Mouse (Mus musculus): ENCODE data around the gene Eaf2. TPM values are rescaled to one million over a fixed set of nuclear protein-coding genes. Genes with fewer than 3 reads are reported as not detected.

Eaf2 gene
- total and polyA plus RNA-seq, 3 experiments, result 3.5 to 7.4 (median 5.0) TPM

DNA sequence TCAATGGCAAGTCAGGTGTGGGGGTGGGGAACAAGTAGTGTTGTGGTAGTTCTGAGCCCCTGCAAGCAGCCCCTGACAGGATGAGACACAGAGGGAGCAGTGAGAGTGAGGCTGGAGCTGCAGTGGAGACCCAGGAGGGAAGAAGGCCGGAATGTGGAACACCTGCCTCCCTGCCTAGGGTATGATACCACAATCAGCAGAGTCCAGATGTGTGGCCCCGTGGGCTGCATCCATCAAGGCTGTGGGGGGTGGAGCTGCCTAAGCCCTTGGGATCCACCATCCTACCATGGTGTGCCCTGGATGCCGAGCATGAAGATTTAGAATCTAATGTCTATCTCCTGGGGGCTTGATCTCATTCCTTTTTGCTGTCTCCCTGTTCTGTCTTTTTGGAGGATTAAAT lies 61.1 kb downstream of the Eaf2 start:
- dilution Hi-C loops (cut with MboI; ENCODE audit: extremely low pct_ligation_motif_present, extremely low pct_unique_long_range_greater_than_20kb, low sequenced_read_pairs) (no loop called here), in situ Hi-C loops (cut with MboI; ENCODE audit: low pct_ligation_motif_present, low pct_unique_long_range_greater_than_20kb, low sequenced_read_pairs) (loop anchor here (5.0 to 10.0 kb wide), 3 partner anchors 86 to 349 kb away; no protein-coding TSS in a partner anchor)
- H3K27ac ChIP-seq (ENCODE audit: insufficient read depth, low read depth), result no peak overlapping the region
- TF ChIP-seq CHD2 (IDR thresholded peaks at IDR 0.05; ENCODE audit: low read length) (no peak), E2F4 (IDR thresholded peaks at IDR 0.05; ENCODE audit: insufficient replicate concordance, low read depth, low read length) (no peak), POLR2A (IDR thresholded peaks at IDR 0.05; ENCODE audit: low read depth, low read length) (no peak), ZNF384 (IDR thresholded peaks at IDR 0.05; ENCODE audit: low read depth, low read length) (no peak), IRF4 (IDR thresholded peaks at IDR 0.05; ENCODE audit: low read depth, low read length) (no peak), ZMIZ1 (IDR thresholded peaks at IDR 0.05; ENCODE audit: low read depth, low read length) (no peak), RCOR1 (conservative IDR thresholded peaks at IDR 0.05; ENCODE audit: low read depth, low read length) (no peak), MYC (IDR thresholded peaks at IDR 0.05; ENCODE audit: low read depth, low read length) (no peak), SIN3A (IDR thresholded peaks at IDR 0.05; ENCODE audit: low read length) (no peak), ZKSCAN1 (IDR thresholded peaks at IDR 0.05; ENCODE audit: borderline replicate concordance, low read depth, low read length) (no peak), MAZ (IDR thresholded peaks at IDR 0.05; ENCODE audit: low read depth, low read length) (no peak), POLR2AphosphoS2 (IDR thresholded peaks at IDR 0.05; ENCODE audit: low read depth, low read length) (no peak), SMC3 (IDR thresholded peaks at IDR 0.05; ENCODE audit: low read depth, low read length) (no peak), MEF2A (IDR thresholded peaks at IDR 0.05; ENCODE audit: borderline replicate concordance, low read depth, low read length) (no peak), RAD21 (IDR thresholded peaks at IDR 0.05; ENCODE audit: low read depth, low read length) (no peak), NRF1 (IDR thresholded peaks at IDR 0.05; ENCODE audit: low read depth, low read length) (no peak), TBP (conservative IDR thresholded peaks at IDR 0.05; ENCODE audit: low read depth, low read length) (no peak)
- no peaks in the 10 kb centered on the region for H3K27me3 ChIP-seq (replicated peaks)
- no peaks in the 10 kb centered on the region for H3K79me2 ChIP-seq (replicated peaks; ENCODE audit: control insufficient read depth, extremely low read depth, insufficient read depth, poor library complexity, severe bottlenecking)
- H3K36me3 ChIP-seq (replicated peaks in 1 of 2; ENCODE audit: control insufficient read depth in 1 of 2, insufficient read depth in 1 of 2, low read length in 1 of 2), result no peaks in the 10 kb centered on the region
- H3K4me3 ChIP-seq (replicated peaks in 1 of 3; ENCODE audit: low read depth in 2 of 3, low read length in 2 of 3, poor library complexity in 1 of 3), result no peak overlapping the region
- no peaks in the 10 kb centered on the region for H3K9me3 ChIP-seq (replicated peaks; ENCODE audit: low read length)
- H3K9ac ChIP-seq (ENCODE audit: insufficient read depth, low read depth), result no peak overlapping the region
- DNase-seq (ENCODE audit: extremely low read depth), result no peak
- H3K4me1 ChIP-seq (ENCODE audit: control insufficient read depth in 1 of 2, insufficient read depth in 2 of 2), result peaks cover 3% of the 10 kb centered on the region in 2 experiments; a peak in 1 of 4 replicates
- H3K4me2 ChIP-seq (ENCODE audit: insufficient read depth, low read depth, poor library complexity, severe bottlenecking), result no peak overlapping the region

DNA sequence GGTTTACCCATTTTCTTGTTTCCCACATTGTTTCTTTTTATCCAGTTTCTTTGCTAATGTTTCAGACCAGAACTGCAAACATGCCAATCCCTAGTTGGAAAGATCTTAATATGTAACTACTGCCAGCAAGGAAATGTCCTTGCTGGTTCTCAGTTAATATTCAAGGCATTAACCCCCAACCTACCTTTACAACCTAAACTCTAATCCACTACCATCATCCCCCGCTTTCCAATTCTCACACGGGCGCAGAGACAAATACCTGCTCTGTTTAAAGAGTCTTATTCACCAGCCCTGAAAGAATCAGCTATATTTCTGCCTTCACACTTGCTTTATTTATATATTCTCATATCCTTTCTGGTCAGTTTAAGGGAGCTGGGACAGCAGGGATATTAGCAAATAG lies 66.2 kb downstream of the Eaf2 start:
- no peak for TF ChIP-seq MAZ (IDR thresholded peaks at IDR 0.05; ENCODE audit: low read depth, low read length)
- no peak for TF ChIP-seq CTCF (conservative IDR thresholded peaks at IDR 0.05 in 1 of 2, IDR thresholded peaks at IDR 0.05 in 1 of 2; ENCODE audit: low read depth in 2 of 2, low read length in 2 of 2)
- no peak for TF ChIP-seq BHLHE40 (IDR thresholded peaks at IDR 0.05; ENCODE audit: low read depth, low read length)
- no peak for TF ChIP-seq MEF2A (IDR thresholded peaks at IDR 0.05; ENCODE audit: borderline replicate concordance, low read depth, low read length)
- TF ChIP-seq POLR2A (IDR thresholded peaks at IDR 0.05; ENCODE audit: low read depth, low read length), result no peak
- no peak for TF ChIP-seq CHD2 (IDR thresholded peaks at IDR 0.05; ENCODE audit: low read length)
- TF ChIP-seq JUND (conservative IDR thresholded peaks at IDR 0.05; ENCODE audit: low read depth, low read length), result no peak
- no peak for TF ChIP-seq ZNF384 (IDR thresholded peaks at IDR 0.05; ENCODE audit: low read depth, low read length)
- no peak for TF ChIP-seq E2F4 (IDR thresholded peaks at IDR 0.05; ENCODE audit: insufficient replicate concordance, low read depth, low read length)
- no peak for TF ChIP-seq TCF12 (IDR thresholded peaks at IDR 0.05; ENCODE audit: low read depth, low read length)
- TF ChIP-seq TBP (conservative IDR thresholded peaks at IDR 0.05; ENCODE audit: low read depth, low read length), result no peak
- TF ChIP-seq HCFC1 (IDR thresholded peaks at IDR 0.05; ENCODE audit: low read depth, low read length), result no peak
- TF ChIP-seq ZMIZ1 (IDR thresholded peaks at IDR 0.05; ENCODE audit: low read depth, low read length), result no peak
- no peak for TF ChIP-seq KAT2A (IDR thresholded peaks at IDR 0.05; ENCODE audit: insufficient replicate concordance, low read length)
- no peak for TF ChIP-seq PAX5 (IDR thresholded peaks at IDR 0.05; ENCODE audit: low read length)
- no peak for TF ChIP-seq ETS1 (conservative IDR thresholded peaks at IDR 0.05; ENCODE audit: low read depth, low read length)
- no peak for TF ChIP-seq JUN (IDR thresholded peaks at IDR 0.05; ENCODE audit: insufficient read depth, low read depth, low read length)
- TF ChIP-seq RCOR1 (conservative IDR thresholded peaks at IDR 0.05; ENCODE audit: low read depth, low read length), result no peak
- TF ChIP-seq USF2 (conservative IDR thresholded peaks at IDR 0.05; ENCODE audit: low read depth, low read length), result no peak
- no peak for TF ChIP-seq MAFK (IDR thresholded peaks at IDR 0.05; ENCODE audit: insufficient replicate concordance, low read length)
- Histone ChIP-seq H3K36me3 (replicated peaks in 1 of 2; ENCODE audit: control insufficient read depth in 1 of 2, insufficient read depth in 1 of 2, low read length in 1 of 2) (no peaks in the 10 kb centered on the region), H3K9ac (ENCODE audit: insufficient read depth, low read depth) (no peak overlapping the region), H3K79me2 (replicated peaks; ENCODE audit: control insufficient read depth, extremely low read depth, insufficient read depth, poor library complexity, severe bottlenecking) (no peaks in the 10 kb centered on the region), H3K27me3 (replicated peaks) (no peaks in the 10 kb centered on the region), H3K4me2 (ENCODE audit: insufficient read depth, low read depth, poor library complexity, severe bottlenecking) (no peak overlapping the region), H3K9me3 (replicated peaks; ENCODE audit: low read length) (no peaks in the 10 kb centered on the region), H3K4me1 (ENCODE audit: control insufficient read depth in 1 of 2, insufficient read depth in 2 of 2) (no peaks in the 10 kb centered on the region), H3K4me3 (replicated peaks in 1 of 3; ENCODE audit: low read depth in 2 of 3, low read length in 2 of 3, poor library complexity in 1 of 3) (no peak overlapping the region), H3K27ac (ENCODE audit: insufficient read depth, low read depth) (no peak overlapping the region)
- dilution Hi-C loops (cut with MboI; ENCODE audit: extremely low pct_ligation_motif_present, extremely low pct_unique_long_range_greater_than_20kb, low sequenced_read_pairs), result no loop called here
- no peak for DNase-seq (ENCODE audit: extremely low read depth)
- in situ Hi-C loops (cut with MboI; ENCODE audit: low pct_ligation_motif_present, low pct_unique_long_range_greater_than_20kb, low sequenced_read_pairs), result no loop called here
